Mouse (Mus musculus) heart, postnatal 0 days (tissue): ENCODE measurements around the gene C87436.

ENCODE experiments used
- CTCF ChIP-seq: IDR thresholded peaks from 2 replicates; pipeline ENCODE4 v1.5.1; 2016; ENCODE audit warnings: antibody characterized with exemption, control low read depth, low read depth
- EP300 ChIP-seq: IDR thresholded peaks from 2 replicates; pipeline ENCODE4 v1.6.1; 2016; ENCODE audit warnings: antibody characterized with exemption, low read depth

DNA sequence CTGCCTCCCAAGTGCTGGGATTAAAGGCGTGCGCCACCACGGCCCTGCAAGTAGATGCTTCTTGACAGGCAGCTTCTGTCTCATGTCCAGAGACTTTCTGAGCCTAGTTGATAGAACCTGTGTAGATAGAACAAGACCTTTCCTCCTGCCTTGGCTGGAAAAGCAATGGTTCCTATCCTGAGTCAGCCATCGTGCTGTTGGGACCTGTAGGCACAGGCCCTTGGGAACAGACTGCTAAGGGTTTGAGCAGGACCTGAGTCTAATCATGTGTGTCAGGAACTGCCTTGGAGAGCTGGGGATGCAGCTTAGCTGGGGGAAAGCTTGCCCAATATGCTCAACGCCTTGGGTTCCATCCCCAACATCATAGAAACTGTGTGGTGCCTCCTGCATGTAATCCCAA, 35.9 kb downstream of the C87436 start:
- TF ChIP-seq CTCF = no peak
- TF ChIP-seq EP300 = no peak
